Mouse (Mus musculus) lung, postnatal 0 days (tissue): ENCODE results near the gene Medag.

Experiments used
- CTCF ChIP-seq: IDR thresholded peaks from 2 replicates; pipeline ENCODE4 v1.5.1; 2016; ENCODE audit warnings: antibody characterized with exemption, mild to moderate bottlenecking
- EP300 ChIP-seq: IDR thresholded peaks from 2 replicates; pipeline ENCODE4 v1.6.1; 2016; ENCODE audit warnings: antibody characterized with exemption, mild to moderate bottlenecking, control low read depth

- TF ChIP-seq CTCF, result no peak
- TF ChIP-seq EP300, result no peak
These were observed 44.5 kb upstream of the Medag start for GRCm38 (mm10) chr5:149367011-149367410.
